Mouse (Mus musculus): ENCODE measurements around the gene Rnf43.
A peak's percentile ranks its signal among the peaks of the same experiment; 100 is the strongest.

The Rnf43 gene

GRCm38 (mm10) chr11:87758957-87759608 lies 96.6 kb downstream of the Rnf43 start:
- DNase-seq (ENCODE audit: low read depth, low spot score), result no peak

- no peak for DNase-seq (ENCODE audit: low read depth, low spot score)
Observed at GRCm38 (mm10) chr11:87759609-87760005, 97.1 kb downstream of the Rnf43 start.

GRCm38 (mm10) chr11:87760301-87761081 lies 98.0 kb downstream of the Rnf43 start, which contains the start of gene Tspoap1:
TSS of gene Tspoap1 (plus strand) at chr11:87760541.
- DNase-seq (ENCODE audit: low read depth, low spot score), result no peak

- DNase-seq (ENCODE audit: low read depth, low spot score), result no peak
Observed at GRCm38 (mm10) chr11:87761181-87761721, 98.7 kb downstream of the Rnf43 start.

- DNase-seq (ENCODE audit: low read depth, low spot score), result no peak
Observed at GRCm38 (mm10) chr11:87761806-87762701, 99.5 kb downstream of the Rnf43 start.

- DNase-seq (ENCODE audit: low read depth, low spot score), result no peak
Observed at GRCm38 (mm10) chr11:87762702-87763385, 100.3 kb downstream of the Rnf43 start.

- no peak for DNase-seq (ENCODE audit: low read depth, low spot score)
Observed at GRCm38 (mm10) chr11:87763511-87763987, 101.0 kb downstream of the Rnf43 start.

- DNase-seq (ENCODE audit: low read depth, low spot score), result peak; percentile 69
Observed at GRCm38 (mm10) chr11:87763988-87764876, 101.7 kb downstream of the Rnf43 start.

- no peak for DNase-seq (ENCODE audit: low read depth, low spot score)
Observed at GRCm38 (mm10) chr11:87768745-87769144, 106.2 kb downstream of the Rnf43 start.

GRCm38 (mm10) chr11:87770989-87771388 lies 108.5 kb downstream of the Rnf43 start:
- DNase-seq (ENCODE audit: low read depth, low spot score), result peak; percentile 35

GRCm38 (mm10) chr11:87772354-87772753 lies 109.8 kb downstream of the Rnf43 start:
- DNase-seq (ENCODE audit: low read depth, low spot score), result no peak

- no peak for DNase-seq (ENCODE audit: low read depth, low spot score)
Observed at GRCm38 (mm10) chr11:87778100-87778765, 115.7 kb downstream of the Rnf43 start.

- no peak for DNase-seq (ENCODE audit: low read depth, low spot score)
Observed at GRCm38 (mm10) chr11:87778915-87779314, 116.4 kb downstream of the Rnf43 start.

GRCm38 (mm10) chr11:87779392-87779791 lies 116.9 kb downstream of the Rnf43 start:
- no peak for DNase-seq (ENCODE audit: low read depth, low spot score)

GRCm38 (mm10) chr11:87780130-87780529 lies 117.6 kb downstream of the Rnf43 start:
- DNase-seq (ENCODE audit: low read depth, low spot score), result no peak

Data from retina, postnatal 7 days (tissue).